Mouse (Mus musculus) neural tube, embryonic 12.5 days (tissue): ENCODE data around the gene Foxp1. TPM values are rescaled to one million over a fixed set of nuclear protein-coding genes. Genes with fewer than 3 reads are reported as not detected.

Experiments
- ATAC-seq: fragments of 200-750 bp; cut with Nextera tagmentation; 2 replicates; pipeline ENCODE4 v1.8.0; 2017; ENCODE audit warnings: low read depth, mild to moderate bottlenecking, moderate TSS enrichment, moderate library complexity; ENCODE audit not compliant: low FRiP score
- H3K27ac ChIP-seq: fragments of 300-500 bp; sonication (generic); 2 replicates; pipeline ENCODE4 v1.5.1; 2016
- H3K27me3 ChIP-seq: fragments of 300-500 bp; sonication (generic); replicated peaks from 2 replicates; pipeline ENCODE4 v1.6.1; 2016; ENCODE audit warnings: mild to moderate bottlenecking
- H3K36me3 ChIP-seq: fragments of 300-500 bp; sonication (generic); 2 replicates; pipeline ENCODE4 v1.6.1; 2016; ENCODE audit warnings: mild to moderate bottlenecking
- H3K4me1 ChIP-seq: fragments of 300-500 bp; sonication (generic); 2 replicates; pipeline ENCODE4 v1.6.1; 2016
- H3K4me2 ChIP-seq: fragments of 300-500 bp; sonication (generic); replicated peaks from 2 replicates; pipeline ENCODE4 v1.6.1; 2016; ENCODE audit warnings: mild to moderate bottlenecking
- H3K4me3 ChIP-seq: fragments of 300-500 bp; sonication (generic); 2 replicates; pipeline ENCODE4 v1.5.1; 2016
- H3K9ac ChIP-seq: fragments of 300-500 bp; sonication (generic); 2 replicates; pipeline ENCODE4 v1.6.1; 2016; ENCODE audit warnings: mild to moderate bottlenecking
- H3K9me3 ChIP-seq: fragments of 300-500 bp; sonication (generic); 2 replicates; pipeline ENCODE4 v1.6.1; 2016; ENCODE audit warnings: mild to moderate bottlenecking
- WGBS: fragments of 180-500 bp; shearing (Covaris S2); methylation state at CpG from one replicate; pipeline ENCODE4 v1.1.7; 2016; 5-methylcytosine and 5-hydroxymethylcytosine counted together
- polyA plus RNA-seq: library from polyadenylated mRNA; unstranded; fragments of >200 nt; fragmentation: Nextera tagmentation; extraction: Ambion mirVana; gene quantifications from 2 replicates; pipeline ENCODE4 v1.2.1, GENCODE M21; 2016

The Foxp1 gene
- polyA plus RNA-seq, 1 experiment from 2014 or later: 91.8 TPM

GRCm38 (mm10) chr6:99402370-99402769, 120.2 kb downstream of the Foxp1 start:
- 75% methylated on average over 3 of the region's 3 CpGs for WGBS
- Histone ChIP-seq H3K4me2 (no peak overlapping the region), H3K9ac (no peak overlapping the region), H3K9me3 (no peaks in the 10 kb centered on the region), H3K4me3 (no peak overlapping the region), H3K27me3 (no peaks in the 10 kb centered on the region), H3K36me3 (no peaks in the 10 kb centered on the region), H3K4me1 (peaks cover 10% of the 10 kb centered on the region), H3K27ac (no peak overlapping the region)
- ATAC-seq: no peak

- Histone ChIP-seq H3K9me3 (no peaks in the 10 kb centered on the region), H3K27me3 (no peaks in the 10 kb centered on the region), H3K4me2 (no peak overlapping the region), H3K4me3 (no peak overlapping the region), H3K9ac (no peak overlapping the region), H3K4me1 (peaks cover 10% of the 10 kb centered on the region), H3K27ac (no peak overlapping the region), H3K36me3 (no peaks in the 10 kb centered on the region)
- ATAC-seq: no peak
- 78% methylated on average over 6 of the region's 6 CpGs for WGBS
Observed at GRCm38 (mm10) chr6:99401801-99402200, 120.7 kb downstream of the Foxp1 start.

GRCm38 (mm10) chr6:99401211-99401610, 121.3 kb downstream of the Foxp1 start:
- ATAC-seq: no peak; the same call in 1 of the 2 replicates
- Histone ChIP-seq H3K9me3 (no peaks in the 10 kb centered on the region), H3K27ac (no peak overlapping the region), H3K27me3 (no peaks in the 10 kb centered on the region), H3K4me1 (peaks cover 10% of the 10 kb centered on the region), H3K9ac (no peak overlapping the region), H3K4me3 (no peak overlapping the region), H3K36me3 (no peaks in the 10 kb centered on the region), H3K4me2 (no peak overlapping the region)
- WGBS: 32% methylated on average over 2 of the region's 2 CpGs

GRCm38 (mm10) chr6:99395745-99396144, 126.8 kb downstream of the Foxp1 start:
- no peak for ATAC-seq
- Histone ChIP-seq H3K4me2 (no peak overlapping the region), H3K27ac (no peak overlapping the region), H3K4me3 (no peak overlapping the region), H3K9ac (no peak overlapping the region), H3K9me3 (no peaks in the 10 kb centered on the region), H3K27me3 (no peaks in the 10 kb centered on the region), H3K4me1 (no peaks in the 10 kb centered on the region; the same call in 1 of the 2 replicates), H3K36me3 (no peaks in the 10 kb centered on the region)
- 74% methylated on average over 12 of the region's 12 CpGs for WGBS

GRCm38 (mm10) chr6:99394801-99395200, 127.7 kb downstream of the Foxp1 start:
- no peak for ATAC-seq
- Histone ChIP-seq H3K4me1 (no peaks in the 10 kb centered on the region; the same call in 1 of the 2 replicates), H3K27me3 (no peaks in the 10 kb centered on the region), H3K36me3 (no peaks in the 10 kb centered on the region), H3K4me2 (no peak overlapping the region), H3K9ac (no peak overlapping the region), H3K4me3 (no peak overlapping the region), H3K9me3 (no peaks in the 10 kb centered on the region), H3K27ac (no peak overlapping the region)
- 74% methylated on average over 5 of the region's 5 CpGs for WGBS

GRCm38 (mm10) chr6:99392484-99392883, 130.0 kb downstream of the Foxp1 start:
- Histone ChIP-seq H3K27ac (no peak overlapping the region), H3K27me3 (no peaks in the 10 kb centered on the region), H3K4me2 (no peak overlapping the region), H3K9ac (no peak overlapping the region), H3K4me1 (no peaks in the 10 kb centered on the region; the same call in 1 of the 2 replicates), H3K4me3 (no peak overlapping the region), H3K9me3 (no peaks in the 10 kb centered on the region), H3K36me3 (no peaks in the 10 kb centered on the region)
- 95% methylated on average over 6 of the region's 6 CpGs for WGBS
- ATAC-seq: no peak

GRCm38 (mm10) chr6:99388741-99389675, 133.5 kb downstream of the Foxp1 start:
- Histone ChIP-seq H3K9me3 (peaks cover 4% of the 10 kb centered on the region; the same call in 1 of the 2 replicates), H3K27me3 (no peaks in the 10 kb centered on the region), H3K4me1 (no peaks in the 10 kb centered on the region), H3K4me2 (no peak overlapping the region), H3K9ac (no peak overlapping the region), H3K27ac (no peak overlapping the region), H3K36me3 (no peaks in the 10 kb centered on the region), H3K4me3 (no peak overlapping the region)
- no peak for ATAC-seq
- 80% methylated on average over 19 of the region's 19 CpGs for WGBS

GRCm38 (mm10) chr6:99388023-99388422, 134.5 kb downstream of the Foxp1 start:
- no peak overlapping the region for H3K4me2 ChIP-seq
- ATAC-seq: no peak
- 90% methylated on average over 5 of the region's 5 CpGs for WGBS
- H3K9ac ChIP-seq: no peak overlapping the region
- no peak overlapping the region for H3K27ac ChIP-seq
- H3K27me3 ChIP-seq: no peaks in the 10 kb centered on the region
- H3K4me3 ChIP-seq: no peak overlapping the region
- peaks cover 4% of the 10 kb centered on the region; the same call in 1 of the 2 replicates for H3K9me3 ChIP-seq
- no peaks in the 10 kb centered on the region for H3K36me3 ChIP-seq
- H3K4me1 ChIP-seq: no peaks in the 10 kb centered on the region

- WGBS: 90% methylated on average over 2 of the region's 2 CpGs
- no peak for ATAC-seq
- Histone ChIP-seq H3K4me1 (no peaks in the 10 kb centered on the region), H3K27ac (no peak overlapping the region), H3K36me3 (no peaks in the 10 kb centered on the region), H3K9me3 (peaks cover 4% of the 10 kb centered on the region; the same call in 1 of the 2 replicates), H3K27me3 (no peaks in the 10 kb centered on the region), H3K4me3 (no peak overlapping the region), H3K4me2 (no peak overlapping the region), H3K9ac (no peak overlapping the region)
Observed at GRCm38 (mm10) chr6:99385059-99385604, 137.4 kb downstream of the Foxp1 start.

GRCm38 (mm10) chr6:99383846-99384472, 138.6 kb downstream of the Foxp1 start:
- peaks cover 4% of the 10 kb centered on the region; the same call in 1 of the 2 replicates for H3K9me3 ChIP-seq
- WGBS: 87% methylated on average over 4 of the region's 4 CpGs
- H3K4me2 ChIP-seq: no peak overlapping the region
- H3K27ac ChIP-seq: no peak overlapping the region
- H3K36me3 ChIP-seq: no peaks in the 10 kb centered on the region
- no peak overlapping the region for H3K9ac ChIP-seq
- H3K27me3 ChIP-seq: no peaks in the 10 kb centered on the region
- no peaks in the 10 kb centered on the region for H3K4me1 ChIP-seq
- H3K4me3 ChIP-seq: no peak overlapping the region
- ATAC-seq: no peak

- WGBS: 89% methylated on average over 5 of the region's 5 CpGs
Observed at GRCm38 (mm10) chr6:99380146-99380545, 142.4 kb downstream of the Foxp1 start.

GRCm38 (mm10) chr6:99378997-99379710, 143.4 kb downstream of the Foxp1 start:
- Histone ChIP-seq H3K9me3 (no peaks in the 10 kb centered on the region), H3K4me1 (peaks cover 24% of the 10 kb centered on the region), H3K9ac (no peak overlapping the region), H3K4me3 (no peak overlapping the region), H3K4me2 (no peak overlapping the region), H3K27ac (no peak overlapping the region), H3K27me3 (no peaks in the 10 kb centered on the region), H3K36me3 (no peaks in the 10 kb centered on the region)
- WGBS: 76% methylated on average over 7 of the region's 7 CpGs
- ATAC-seq: no peak

More at GRCm38 (mm10) chr6:99380146-99380545, 142.4 kb downstream of the Foxp1 start:
- no peaks in the 10 kb centered on the region for H3K36me3 ChIP-seq
- H3K9ac ChIP-seq: no peak overlapping the region
- H3K9me3 ChIP-seq: no peaks in the 10 kb centered on the region
- H3K4me2 ChIP-seq: no peak overlapping the region
- no peak overlapping the region for H3K27ac ChIP-seq
- ATAC-seq: no peak
- H3K4me3 ChIP-seq: no peak overlapping the region
- peaks cover 16% of the 10 kb centered on the region for H3K4me1 ChIP-seq
- no peaks in the 10 kb centered on the region for H3K27me3 ChIP-seq
